Mouse (Mus musculus) heart, postnatal 0 days (tissue): ENCODE measurements around the gene Mbd4.

Experiments
- CTCF ChIP-seq: IDR thresholded peaks from 2 replicates; pipeline ENCODE4 v1.5.1; 2016; ENCODE audit warnings: antibody characterized with exemption, control low read depth, low read depth
- EP300 ChIP-seq: IDR thresholded peaks from 2 replicates; pipeline ENCODE4 v1.6.1; 2016; ENCODE audit warnings: antibody characterized with exemption, low read depth

DNA sequence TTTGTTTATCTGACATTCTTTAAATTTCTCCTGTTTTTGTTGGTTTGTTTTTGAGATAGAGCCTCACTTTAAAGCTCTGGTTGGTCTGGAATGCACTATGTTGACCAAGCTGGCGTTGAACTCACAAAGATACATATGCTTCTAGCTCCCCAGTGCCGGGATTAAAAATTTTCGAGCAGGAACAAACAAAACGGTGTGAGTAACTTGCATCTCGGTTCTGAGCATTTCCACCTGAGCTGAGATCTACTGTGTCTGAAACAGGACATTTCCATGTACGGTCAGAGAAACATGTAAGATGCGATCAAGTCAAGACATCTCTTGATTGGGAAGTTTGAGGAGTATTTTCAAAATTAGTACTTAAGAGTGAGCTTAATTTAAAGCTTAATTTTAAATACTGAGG lies 814 bp upstream of the Mbd4 start:
- no peak for TF ChIP-seq EP300
- TF ChIP-seq CTCF: no peak
